Mouse (Mus musculus) erythroblast, embryonic 14.5 days (primary cell): ENCODE data around the gene St6gal2.

Experiments
- GATA1 ChIP-seq: IDR thresholded peaks from 2 replicates; pipeline ENCODE4 v1.6.1; 2012; ENCODE audit warnings: low read length, inconsistent platforms, mixed read lengths
- TAL1 ChIP-seq: IDR thresholded peaks from 3 replicates; pipeline ENCODE4 v1.6.1; 2012; ENCODE audit warnings: low read length, inconsistent platforms, mixed read lengths

DNA sequence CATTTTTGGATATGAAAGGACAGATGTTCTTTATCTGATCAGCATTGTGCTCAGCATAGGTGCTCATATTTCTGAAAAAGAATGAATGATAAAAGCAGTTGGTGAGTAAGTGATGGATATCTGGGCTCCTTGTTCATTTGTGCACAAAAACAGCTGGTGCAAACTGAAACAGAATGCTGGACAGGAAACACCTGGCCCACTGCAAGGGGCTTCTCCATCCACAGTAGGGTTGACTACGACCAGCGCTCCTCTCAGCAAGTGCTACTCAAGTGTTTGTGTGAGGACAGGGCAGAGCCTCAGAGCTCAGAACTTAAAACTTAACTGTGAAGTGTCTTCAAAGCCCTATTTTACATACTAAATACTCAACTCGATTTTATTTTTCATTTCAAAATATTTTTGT lies 22.4 kb downstream of the St6gal2 start:
- TF ChIP-seq GATA1: 0 out of 2 replicates have a peak, but pooled peaks have one; percentile 8
- no peak for TF ChIP-seq TAL1
